Mouse (Mus musculus) bone marrow, adult 2 months (tissue): Measurements from ENCODE around the gene Cabcoco1.

Experiments used
- CTCF ChIP-seq: fragments of 200-500 bp; IDR thresholded peaks from 2 replicates; pipeline ENCODE4 v1.5.1; 2011; ENCODE audit warnings: low read length, control low read depth; ENCODE audit not compliant: control insufficient read depth, insufficient read depth
- POLR2A ChIP-seq: fragments of 200-500 bp; IDR thresholded peaks from 2 replicates; pipeline ENCODE4 v1.6.1; 2011; ENCODE audit warnings: low read depth, mild to moderate bottlenecking, control low read depth, low read length, borderline replicate concordance; ENCODE audit not compliant: control insufficient read depth

DNA sequence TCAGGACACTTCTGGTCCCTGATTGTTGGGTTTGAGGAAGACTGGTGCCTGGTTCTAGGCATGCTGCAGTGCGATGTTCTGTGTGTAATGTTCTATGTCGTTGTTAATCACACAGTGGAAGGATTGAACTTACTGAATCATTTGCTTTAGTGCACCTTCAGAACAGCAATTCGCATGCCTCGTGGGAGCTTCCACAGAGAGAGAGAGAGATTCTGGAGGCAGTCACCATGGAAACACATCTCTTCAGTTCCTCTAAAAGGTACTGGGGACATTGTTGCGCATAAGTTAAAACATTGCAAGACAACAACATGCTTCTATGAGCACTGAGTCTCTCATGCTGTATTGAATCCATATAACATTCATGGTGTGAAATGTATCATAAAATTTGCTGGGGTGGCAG lies 20.6 kb upstream of the Cabcoco1 start:
- no peak for TF ChIP-seq CTCF
- no peak for TF ChIP-seq POLR2A
